Mouse (Mus musculus) embryonic fibroblast, embryonic 13.5 days (primary cell): ENCODE results near the gene Olfr284.
A peak's percentile ranks its signal among the peaks of the same experiment; 100 is the strongest.

Source experiments
- CTCF ChIP-seq: IDR thresholded peaks from 2 replicates; pipeline ENCODE4 v1.5.1; 2011; ENCODE audit warnings: mild to moderate bottlenecking, control low read depth, low read length, moderate library complexity, borderline replicate concordance; ENCODE audit not compliant: insufficient read depth
- POLR2A ChIP-seq: IDR thresholded peaks from 2 replicates; pipeline ENCODE4 v1.6.1; 2011; ENCODE audit warnings: low read depth, mild to moderate bottlenecking, control low read depth, low read length, moderate library complexity

DNA sequence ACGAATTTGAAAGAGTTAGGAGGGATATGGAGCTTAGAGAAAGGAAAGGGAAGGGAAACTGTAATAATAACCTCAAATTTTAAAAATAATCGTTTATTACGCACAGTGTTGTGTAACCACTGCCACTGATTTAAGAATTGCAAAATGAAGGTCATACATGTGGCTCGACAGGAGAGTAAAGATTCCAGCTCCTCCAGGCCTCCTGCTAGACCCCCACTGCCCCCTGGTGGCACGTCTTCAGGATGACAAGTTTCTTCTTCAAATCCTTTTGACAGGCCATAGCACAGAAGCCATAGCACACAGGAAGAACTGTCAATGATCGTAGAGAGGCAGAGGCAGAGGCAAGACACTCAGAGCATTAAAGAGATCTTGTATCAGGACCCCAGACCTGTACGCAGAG, 49.0 kb upstream of the Olfr284 start:
- TF ChIP-seq CTCF (peak; percentile 54; the same call in 1 of the 2 replicates), POLR2A (no peak)
